Mouse (Mus musculus) liver, embryonic 11.5 days (tissue): ENCODE results near the gene Lrrk1. TPM values are rescaled to one million over a fixed set of nuclear protein-coding genes. Genes with fewer than 3 reads are reported as not detected.

ENCODE experiments used
- ATAC-seq: fragments of 200-750 bp; cut with Nextera tagmentation; replicated peaks from 2 replicates; pipeline ENCODE4 v1.8.0; 2017; ENCODE audit warnings: moderate number of reproducible peaks, mild to moderate bottlenecking, moderate TSS enrichment, moderate library complexity; ENCODE audit not compliant: low FRiP score
- DNase-seq: peaks from one replicate; pipeline ENCODE4 v3.0.0-alpha.2; 2017; ENCODE audit warnings: low spot score
- H3K27ac ChIP-seq: fragments of 300-500 bp; sonication (generic); 2 replicates; pipeline ENCODE4 v1.5.1; 2014; ENCODE audit warnings: mild to moderate bottlenecking, low read depth, low read length, control low read depth
- H3K27me3 ChIP-seq: fragments of 300-500 bp; sonication (generic); replicated peaks from 2 replicates; pipeline ENCODE4 v1.6.1; 2014; ENCODE audit warnings: low read length, mixed read lengths; ENCODE audit not compliant: control insufficient read depth, insufficient read depth
- H3K36me3 ChIP-seq: fragments of 300-500 bp; sonication (generic); 2 replicates; pipeline ENCODE4 v1.6.1; 2014; ENCODE audit warnings: mild to moderate bottlenecking, low read length, moderate library complexity, mixed read lengths; ENCODE audit not compliant: control insufficient read depth, insufficient read depth
- H3K4me1 ChIP-seq: fragments of 300-500 bp; sonication (generic); replicated peaks from 2 replicates; pipeline ENCODE4 v1.6.1; 2014; ENCODE audit warnings: low read length, mixed read lengths; ENCODE audit not compliant: control insufficient read depth, insufficient read depth
- H3K4me2 ChIP-seq: fragments of 300-500 bp; sonication (generic); 2 replicates; pipeline ENCODE4 v1.6.1; 2014; ENCODE audit warnings: mild to moderate bottlenecking, control low read depth, moderate library complexity
- H3K4me3 ChIP-seq: fragments of 300-500 bp; sonication (generic); 2 replicates; pipeline ENCODE4 v1.5.1; 2014; ENCODE audit warnings: low read depth, low read length, control low read depth
- H3K9ac ChIP-seq: fragments of 300-500 bp; sonication (generic); 2 replicates; pipeline ENCODE4 v1.6.1; 2014; ENCODE audit warnings: low read depth, low read length, control low read depth
- H3K9me3 ChIP-seq: fragments of 300-500 bp; sonication (generic); 2 replicates; pipeline ENCODE4 v1.6.1; 2016; ENCODE audit warnings: low read length, inconsistent platforms, mixed read lengths; ENCODE audit not compliant: control insufficient read depth
- WGBS: fragments of 180-500 bp; shearing (Covaris S2); extraction: QIAGEN DNeasy Blood & Tissue Kit; methylation state at CpG from one replicate; pipeline ENCODE4 v1.1.7; 2014; 5-methylcytosine and 5-hydroxymethylcytosine counted together
- polyA plus RNA-seq: library from polyadenylated mRNA; unstranded; fragments of >200 nt; fragmentation: Nextera tagmentation; extraction: Ambion mirVana; gene quantifications from 2 replicates; pipeline ENCODE4 v1.2.1, GENCODE M21; 2014

The Lrrk1 gene
- polyA plus RNA-seq, 1 experiment from 2014 or later = 9.3 TPM

- DNase-seq (no peak), ATAC-seq (no peak)
- Histone ChIP-seq H3K4me3 (no peak overlapping the region), H3K4me1 (peaks cover 18% of the 10 kb centered on the region), H3K9ac (no peak overlapping the region), H3K4me2 (no peak overlapping the region), H3K27ac (no peak overlapping the region), H3K36me3 (no peaks in the 10 kb centered on the region), H3K9me3 (no peaks in the 10 kb centered on the region), H3K27me3 (no peaks in the 10 kb centered on the region)
- WGBS = 83% methylated on average over 5 of the region's 5 CpGs
These were observed 142.5 kb downstream of the Lrrk1 start for GRCm38 (mm10) chr7:66245646-66246045.

- H3K36me3 ChIP-seq = no peaks in the 10 kb centered on the region
- H3K27ac ChIP-seq = no peak overlapping the region
- H3K27me3 ChIP-seq = no peaks in the 10 kb centered on the region
- DNase-seq (no peak), ATAC-seq (no peak)
- no peak overlapping the region for H3K4me2 ChIP-seq
- 63% methylated on average over 7 of the region's 7 CpGs for WGBS
- peaks cover 14% of the 10 kb centered on the region for H3K4me1 ChIP-seq
- H3K9me3 ChIP-seq = no peaks in the 10 kb centered on the region
- H3K4me3 ChIP-seq = no peak overlapping the region
- H3K9ac ChIP-seq = no peak overlapping the region
These were observed 144.3 kb downstream of the Lrrk1 start for GRCm38 (mm10) chr7:66243766-66244325.

GRCm38 (mm10) chr7:66241855-66242412 lies 146.2 kb downstream of the Lrrk1 start:
- H3K4me1 ChIP-seq = no peaks in the 10 kb centered on the region
- WGBS = 82% methylated on average over 4 of the region's 4 CpGs
- H3K9ac ChIP-seq = no peak overlapping the region
- no peaks in the 10 kb centered on the region for H3K9me3 ChIP-seq
- H3K4me3 ChIP-seq = no peak overlapping the region
- ATAC-seq (no peak), DNase-seq (no peak)
- H3K27me3 ChIP-seq = no peaks in the 10 kb centered on the region
- no peak overlapping the region for H3K27ac ChIP-seq
- no peaks in the 10 kb centered on the region for H3K36me3 ChIP-seq
- H3K4me2 ChIP-seq = no peak overlapping the region

- no peak for ATAC-seq
- H3K4me2 ChIP-seq = no peak overlapping the region
- H3K4me1 ChIP-seq = peaks cover 14% of the 10 kb centered on the region
- H3K27me3 ChIP-seq = no peaks in the 10 kb centered on the region
- no peak overlapping the region for H3K4me3 ChIP-seq
- H3K27ac ChIP-seq = no peak overlapping the region
- WGBS = 94% methylated on average over 3 of the region's 3 CpGs
- no peaks in the 10 kb centered on the region for H3K9me3 ChIP-seq
- no peaks in the 10 kb centered on the region for H3K36me3 ChIP-seq
- no peak overlapping the region for H3K9ac ChIP-seq
- no peak for DNase-seq
These were observed 150.0 kb downstream of the Lrrk1 start for GRCm38 (mm10) chr7:66238157-66238556.

GRCm38 (mm10) chr7:66233947-66234516 lies 154.1 kb downstream of the Lrrk1 start:
- H3K36me3 ChIP-seq = no peaks in the 10 kb centered on the region
- peak overlapping the region; percentile 91 for H3K27ac ChIP-seq
- no peaks in the 10 kb centered on the region for H3K27me3 ChIP-seq
- no peak for DNase-seq
- H3K4me3 ChIP-seq = no peak overlapping the region
- WGBS = 70% methylated on average over 6 of the region's 6 CpGs
- no peaks in the 10 kb centered on the region for H3K9me3 ChIP-seq
- no peak; the same call in 1 of the 2 replicates for ATAC-seq
- H3K4me1 ChIP-seq = peaks cover 33% of the 10 kb centered on the region
- no peak overlapping the region for H3K9ac ChIP-seq
- H3K4me2 ChIP-seq = no peak overlapping the region; the same call in 1 of the 2 replicates

GRCm38 (mm10) chr7:66233141-66233946 lies 154.8 kb downstream of the Lrrk1 start:
- 40% methylated on average over 4 of the region's 4 CpGs for WGBS
- Histone ChIP-seq H3K9me3 (no peaks in the 10 kb centered on the region), H3K4me3 (no peak overlapping the region), H3K36me3 (no peaks in the 10 kb centered on the region), H3K27ac (peak overlapping the region; percentile 91), H3K9ac (peak overlapping the region; percentile 55), H3K4me1 (peaks cover 33% of the 10 kb centered on the region), H3K4me2 (peak overlapping the region; percentile 56), H3K27me3 (no peaks in the 10 kb centered on the region)
- ATAC-seq (peak; percentile 94), DNase-seq (no peak)

GRCm38 (mm10) chr7:66231861-66232260 lies 156.3 kb downstream of the Lrrk1 start:
- no peak for ATAC-seq
- Histone ChIP-seq H3K4me2 (no peak overlapping the region), H3K4me3 (no peak overlapping the region), H3K9ac (no peak overlapping the region), H3K27me3 (no peaks in the 10 kb centered on the region), H3K27ac (peak overlapping the region; percentile 6; the same call in 1 of the 2 replicates), H3K36me3 (no peaks in the 10 kb centered on the region), H3K9me3 (no peaks in the 10 kb centered on the region), H3K4me1 (peaks cover 36% of the 10 kb centered on the region)
- no peak for DNase-seq
- WGBS = 87% methylated on average over 4 of the region's 4 CpGs

GRCm38 (mm10) chr7:66230638-66231550 lies 157.3 kb downstream of the Lrrk1 start:
- Histone ChIP-seq H3K27ac (no peak overlapping the region), H3K27me3 (no peaks in the 10 kb centered on the region), H3K9me3 (no peaks in the 10 kb centered on the region), H3K9ac (no peak overlapping the region), H3K4me3 (no peak overlapping the region), H3K36me3 (no peaks in the 10 kb centered on the region), H3K4me2 (no peak overlapping the region), H3K4me1 (peaks cover 36% of the 10 kb centered on the region)
- DNase-seq (no peak), ATAC-seq (no peak)
- 63% methylated on average over 17 of the region's 17 CpGs for WGBS
